Mouse (Mus musculus) spleen, postnatal 14 days (tissue): ENCODE measurements around the gene Tax1bp3.

Experiments used
- DNase-seq, 2 experiments: peaks; one replicate each; pipeline ENCODE4 v3.0.0; 2021 to 2022; ENCODE audit warnings: low spot score in 2 of 2

Tax1bp3 gene

GRCm38 (mm10) chr11:73175612-73176011 lies 1.3 kb upstream of the Tax1bp3 start:
- no peak for DNase-seq

- no peak for DNase-seq
These were observed 697 bp upstream of the Tax1bp3 start for GRCm38 (mm10) chr11:73176186-73176585.

- DNase-seq, result no peak
These were observed 609 bp downstream of the Tax1bp3 start for GRCm38 (mm10) chr11:73177509-73177875.

GRCm38 (mm10) chr11:73177895-73178294 lies 1.0 kb downstream of the Tax1bp3 start:
- no peak for DNase-seq

GRCm38 (mm10) chr11:73185872-73186615 lies 9.2 kb downstream of the Tax1bp3 start:
- DNase-seq, result no peak

- no peak for DNase-seq
These were observed 10.3 kb downstream of the Tax1bp3 start for GRCm38 (mm10) chr11:73187231-73187630.

GRCm38 (mm10) chr11:73193047-73193446 lies 16.2 kb downstream of the Tax1bp3 start:
- no peak for DNase-seq

- no peak for DNase-seq
These were observed 17.6 kb downstream of the Tax1bp3 start for GRCm38 (mm10) chr11:73194444-73194843.

GRCm38 (mm10) chr11:73198190-73198589 lies 21.3 kb downstream of the Tax1bp3 start:
- DNase-seq, result no peak

GRCm38 (mm10) chr11:73198603-73199229 lies 21.8 kb downstream of the Tax1bp3 start, which contains the start of gene Ctns:
Gene Ctns (minus strand): TSS chr11:73199042.
- no peak for DNase-seq

- DNase-seq, result peak; percentile 84 to 91
These were observed 22.4 kb downstream of the Tax1bp3 start, which contains the start of gene Shpk for GRCm38 (mm10) chr11:73199230-73199712. Gene Shpk (plus strand): TSS chr11:73199460.

- peak in 1 of 2 experiments; percentile 7 for DNase-seq
These were observed 23.0 kb downstream of the Tax1bp3 start for GRCm38 (mm10) chr11:73199879-73200278.

GRCm38 (mm10) chr11:73201021-73201420 lies 24.1 kb downstream of the Tax1bp3 start:
- no peak for DNase-seq

GRCm38 (mm10) chr11:73201597-73201996 lies 24.7 kb downstream of the Tax1bp3 start:
- DNase-seq, result no peak

GRCm38 (mm10) chr11:73203895-73204294 lies 27.0 kb downstream of the Tax1bp3 start:
- no peak for DNase-seq

- DNase-seq, result no peak
These were observed 28.3 kb downstream of the Tax1bp3 start for GRCm38 (mm10) chr11:73205194-73205593.

- no peak for DNase-seq
These were observed 30.7 kb downstream of the Tax1bp3 start for GRCm38 (mm10) chr11:73207621-73208020.

GRCm38 (mm10) chr11:73213956-73214355 lies 37.1 kb downstream of the Tax1bp3 start:
- no peak for DNase-seq

GRCm38 (mm10) chr11:73219671-73220070 lies 42.8 kb downstream of the Tax1bp3 start:
- DNase-seq, result no peak

GRCm38 (mm10) chr11:73220651-73221050 lies 43.8 kb downstream of the Tax1bp3 start:
- no peak for DNase-seq

GRCm38 (mm10) chr11:73222846-73223245 lies 46.0 kb downstream of the Tax1bp3 start:
- no peak for DNase-seq

GRCm38 (mm10) chr11:73223966-73224365 lies 47.1 kb downstream of the Tax1bp3 start:
- no peak for DNase-seq

- no peak for DNase-seq
These were observed 49.0 kb downstream of the Tax1bp3 start for GRCm38 (mm10) chr11:73225856-73226255.
